Mouse (Mus musculus): Measurements from ENCODE around the gene Syt7. TPM values are rescaled to one million over a fixed set of nuclear protein-coding genes. Genes with fewer than 3 reads are reported as not detected.
A peak's percentile ranks its signal among the peaks of the same experiment; 100 is the strongest.

Syt7 gene
- 100 to 1,000 TPM; 315 to 321 TPM for total RNA-seq (2021)
- long read RNA-seq, experiment 1, full-length matches to known transcripts, result 22 of 64 reads
- long read RNA-seq, experiment 1, partial matches to known transcripts, result 7 of 64 reads
- long read RNA-seq, experiment 1, other reads (novel, unspliced or antisense), result 35 of 64 reads
- long read RNA-seq, experiment 2, full-length matches to known transcripts, result 33 of 92 reads
- long read RNA-seq, experiment 2, partial matches to known transcripts, result 9 of 92 reads
- long read RNA-seq, experiment 2, other reads (novel, unspliced or antisense), result 50 of 92 reads

GRCm38 (mm10) chr19:10388615-10389313, at the start of gene Syt7:
Gene Syt7 (plus strand): TSS chr19:10389090.
- Histone ChIP-seq H3K4me3 (peak within 1 kb of the TSS; percentile 61), H3K27ac (peak within 1 kb of the TSS; percentile 95)
- peak; percentile 72 to 82 for DNase-seq (ENCODE audit: low spot score in 2 of 2)
- TF ChIP-seq CTCF (conservative IDR thresholded peaks at IDR 0.05), result peak; percentile 75

- DNase-seq (ENCODE audit: low spot score in 2 of 2), result no peak
- peak; percentile 15; the same call in 1 of the 2 replicates for TF ChIP-seq CTCF (conservative IDR thresholded peaks at IDR 0.05)
- no peak overlapping the region for H3K4me3 ChIP-seq
- H3K27ac ChIP-seq, result peak overlapping the region; percentile 71
These were observed 49.6 kb upstream of the Syt7 start for GRCm38 (mm10) chr19:10339271-10339670.

GRCm38 (mm10) chr19:10340661-10341060, 48.2 kb upstream of the Syt7 start:
- no peak for DNase-seq (ENCODE audit: low spot score in 2 of 2)
- H3K27ac ChIP-seq, result no peak overlapping the region
- no peak for TF ChIP-seq CTCF (conservative IDR thresholded peaks at IDR 0.05)
- H3K4me3 ChIP-seq, result no peak overlapping the region

- peak; percentile 46 to 66 for DNase-seq (ENCODE audit: low spot score in 2 of 2)
- TF ChIP-seq CTCF (conservative IDR thresholded peaks at IDR 0.05), result peak; percentile 94
- no peak overlapping the region for H3K4me3 ChIP-seq
- H3K27ac ChIP-seq, result peak overlapping the region; percentile 68
These were observed 47.7 kb upstream of the Syt7 start for GRCm38 (mm10) chr19:10341152-10341551.

GRCm38 (mm10) chr19:10341817-10342439, 47.0 kb upstream of the Syt7 start:
- TF ChIP-seq CTCF (conservative IDR thresholded peaks at IDR 0.05), result no peak; the same call in 1 of the 2 replicates
- Histone ChIP-seq H3K4me3 (no peak overlapping the region), H3K27ac (peak overlapping the region; percentile 68)
- DNase-seq (ENCODE audit: low spot score in 2 of 2), result peak; percentile 70

GRCm38 (mm10) chr19:10343866-10344265, 45.0 kb upstream of the Syt7 start:
- no peak overlapping the region for H3K27ac ChIP-seq
- no peak for DNase-seq (ENCODE audit: low spot score in 2 of 2)

GRCm38 (mm10) chr19:10345696-10346095, 43.2 kb upstream of the Syt7 start:
- TF ChIP-seq CTCF (conservative IDR thresholded peaks at IDR 0.05), result no peak
- Histone ChIP-seq H3K4me3 (no peak overlapping the region), H3K27ac (no peak overlapping the region)
- DNase-seq (ENCODE audit: low spot score in 2 of 2), result no peak

More at GRCm38 (mm10) chr19:10343866-10344265, 45.0 kb upstream of the Syt7 start:
- TF ChIP-seq CTCF (conservative IDR thresholded peaks at IDR 0.05), result no peak
- H3K4me3 ChIP-seq, result no peak overlapping the region

GRCm38 (mm10) chr19:10347628-10348273, 41.1 kb upstream of the Syt7 start:
- no peak for TF ChIP-seq CTCF (conservative IDR thresholded peaks at IDR 0.05)
- no peak for DNase-seq (ENCODE audit: low spot score in 2 of 2)

GRCm38 (mm10) chr19:10352218-10352617, 36.7 kb upstream of the Syt7 start:
- Histone ChIP-seq H3K27ac (no peak overlapping the region), H3K4me3 (no peak overlapping the region)
- DNase-seq (ENCODE audit: low spot score in 2 of 2), result no peak
- TF ChIP-seq CTCF (conservative IDR thresholded peaks at IDR 0.05), result no peak

More at GRCm38 (mm10) chr19:10347628-10348273, 41.1 kb upstream of the Syt7 start:
- no peak overlapping the region for H3K27ac ChIP-seq
- no peak overlapping the region for H3K4me3 ChIP-seq

- no peak overlapping the region for H3K27ac ChIP-seq
- H3K4me3 ChIP-seq, result no peak overlapping the region
- no peak for DNase-seq (ENCODE audit: low spot score in 2 of 2)
- no peak for TF ChIP-seq CTCF (conservative IDR thresholded peaks at IDR 0.05)
These were observed 34.1 kb upstream of the Syt7 start for GRCm38 (mm10) chr19:10354830-10355229.

- no peak for TF ChIP-seq CTCF (conservative IDR thresholded peaks at IDR 0.05)
- no peak for DNase-seq (ENCODE audit: low spot score in 2 of 2)
- Histone ChIP-seq H3K4me3 (no peak overlapping the region), H3K27ac (no peak overlapping the region)
These were observed 31.9 kb upstream of the Syt7 start for GRCm38 (mm10) chr19:10356845-10357503.
